In the genomic region with DNA sequence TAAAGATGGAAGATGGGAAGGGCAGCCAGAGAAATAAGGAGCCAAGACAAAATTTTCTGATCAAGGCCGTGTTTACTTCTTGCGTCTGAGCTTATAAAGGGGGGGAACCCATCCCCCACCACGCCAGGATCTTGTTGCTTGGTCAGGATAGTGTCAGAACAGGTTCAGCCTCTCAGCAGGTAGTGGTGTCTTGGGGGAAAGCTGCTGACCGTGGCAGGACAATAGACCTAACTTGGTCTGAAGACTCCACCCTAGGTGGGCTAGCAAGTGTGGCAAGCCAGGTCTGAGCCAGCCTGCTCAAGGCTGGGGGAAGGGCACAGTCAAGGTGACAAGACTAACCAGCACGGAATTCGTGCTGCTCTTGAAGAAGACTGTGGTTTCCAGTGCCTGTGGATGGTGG, we compare ENCODE assay signal across 29 mouse cellular contexts. TPM values are rescaled to one million over a fixed set of nuclear protein-coding genes. Genes with fewer than 3 reads are reported as not detected.
DNase-seq lines count a peak whose midpoint lies in the region; ATAC-seq and TF ChIP-seq lines count a peak whose summit lies in the region.
"Had no signal": no experiment of that assay in that cellular context is flagged by ENCODE, and none has a peak within 500 bp of the region (broad histone marks: within the 10 kb centered on the region; RNA-seq: fewer than 3 reads in every experiment).

No protein-coding gene starts in this region.

- H3K9me3 ChIP-seq in ES-Bruce4 (replicated peaks; ENCODE audit: control insufficient read depth, insufficient read depth, low read length, poor library complexity, severe bottlenecking) (0 out of 2 replicates have a peak, but pooled peaks cover 4% of the 10 kb centered on the region), ES-E14 (ENCODE audit: control insufficient read depth, insufficient read depth, low read depth, low read length) (no peaks in the 10 kb centered on the region)
- H3K9me3 ChIP-seq in intestine, postnatal 0 days (ENCODE audit: control insufficient read depth): no peaks in the 10 kb centered on the region
- H3K9me3 ChIP-seq: embryonic facial prominence, embryonic 12.5 days; embryonic facial prominence, embryonic 15.5 days; G1E; heart, embryonic 13.5 days; hindbrain, embryonic 12.5 days; hindbrain, embryonic 15.5 days had no signal

- H3K36me3 ChIP-seq in ES-Bruce4 (ENCODE audit: control insufficient read depth, insufficient read depth, low read length, poor library complexity, severe bottlenecking): peaks cover 6% of the 10 kb centered on the region; the same call in 1 of the 2 replicates
- peaks cover 6% of the 10 kb centered on the region; the same call in 1 of the 2 replicates for H3K36me3 ChIP-seq in ES-E14 (ENCODE audit: control insufficient read depth, insufficient read depth, low read length, poor library complexity, severe bottlenecking)
- H3K36me3 ChIP-seq in intestine, postnatal 0 days (ENCODE audit: control insufficient read depth, insufficient read depth): peaks cover 8% of the 10 kb centered on the region; the same call in 1 of the 2 replicates
- H3K36me3 ChIP-seq: hindbrain, embryonic 15.5 days had no signal

- in situ Hi-C loops in ES-E14 (cut with MboI; ENCODE audit: low sequenced_read_pairs in 2 of 2, unreplicated experiment in 2 of 2): no loop called here

- DNase-seq in ES-E14 (ENCODE audit: low read depth, low spot score) (no peak), ZHBTc4 (ENCODE audit: low read depth, low spot score) (peak; percentile 83), adipocyte (ENCODE audit: low spot score) (no peak)
- no peak for DNase-seq in adrenal gland, adult 8-10 months
- DNase-seq in testis, postnatal 14 days (ENCODE audit: low spot score): no peak
- DNase-seq: adrenal gland, adult 2 months; adrenal gland, postnatal 25 days; B cell, adult 2 months; cerebellum, adult 2 months; cerebellum, adult 9-11 months; cerebellum, postnatal 25 days; forebrain, postnatal 0 days; gastrocnemius, postnatal 25 days; heart, adult 18-20 months; heart, postnatal 14 days had no signal

- peaks cover 7% of the 10 kb centered on the region for H3K4me1 ChIP-seq in ES-Bruce4 (ENCODE audit: control insufficient read depth, insufficient read depth, low read length)
- peaks cover 0 to 9% of the 10 kb centered on the region in 2 experiments; a peak in 1 of 4 replicates for H3K4me1 ChIP-seq in ES-E14 (ENCODE audit: control insufficient read depth in 2 of 2, insufficient read depth in 2 of 2, low read length in 2 of 2, poor library complexity in 1 of 2)
- H3K4me1 ChIP-seq in intestine, postnatal 0 days (replicated peaks; ENCODE audit: control insufficient read depth, insufficient read depth, low read length): no peaks in the 10 kb centered on the region; the same call in 1 of the 2 replicates

- peak; percentile 29 for TF ChIP-seq POLR2A in ES-Bruce4 (IDR thresholded peaks at IDR 0.05; ENCODE audit: insufficient read depth, low read length)

- ATAC-seq in intestine, postnatal 0 days: no peak
- ATAC-seq: forebrain, embryonic 14.5 days; forebrain, postnatal 0 days had no signal

- peak; percentile 100 for TF ChIP-seq EP300 in ES-Bruce4 (IDR thresholded peaks at IDR 0.05; ENCODE audit: insufficient read depth, low read depth, low read length)

- H3K27ac ChIP-seq in ES-Bruce4 (ENCODE audit: insufficient read depth, low read length): peak overlapping the region; percentile 89
- peak overlapping the region; percentile 54; the same call in 1 of the 2 replicates for H3K27ac ChIP-seq in ES-E14 (ENCODE audit: insufficient read depth, low read depth, low read length, poor library complexity, severe bottlenecking)
- H3K27ac ChIP-seq in intestine, postnatal 0 days (ENCODE audit: low read depth, low read length): peak overlapping the region; percentile 76
- H3K27ac ChIP-seq: embryonic facial prominence, embryonic 12.5 days; embryonic facial prominence, embryonic 15.5 days; heart, embryonic 13.5 days; hindbrain, embryonic 12.5 days; hindbrain, embryonic 15.5 days had no signal

- no peak for TF ChIP-seq CTCF in ES-Bruce4 (IDR thresholded peaks at IDR 0.05; ENCODE audit: low read depth, low read length)
- TF ChIP-seq CTCF in intestine, postnatal 0 days (IDR thresholded peaks at IDR 0.05; ENCODE audit: low read depth): no peak

- WGBS in intestine, postnatal 0 days: 35% methylated on average over 6 of the region's 6 CpGs

- 0 out of 2 replicates have a peak overlapping the region, but pooled peaks have one; percentile 18 for H3K4me2 ChIP-seq in intestine, postnatal 0 days (replicated peaks; ENCODE audit: low read depth)
- H3K4me2 ChIP-seq: embryonic facial prominence, embryonic 12.5 days; embryonic facial prominence, embryonic 15.5 days; heart, embryonic 13.5 days; hindbrain, embryonic 12.5 days; hindbrain, embryonic 15.5 days had no signal

- H3K4me3 ChIP-seq in ES-Bruce4 (ENCODE audit: low read depth, low read length) (no peak overlapping the region), ES-E14 (ENCODE audit: insufficient read depth in 1 of 2, low read depth in 1 of 2, low read length in 2 of 2, poor library complexity in 1 of 2, severe bottlenecking in 1 of 2) (no peak overlapping the region)
- no peak overlapping the region for H3K4me3 ChIP-seq in intestine, postnatal 0 days (ENCODE audit: low read depth, low read length)
- H3K4me3 ChIP-seq: embryonic facial prominence, embryonic 12.5 days; embryonic facial prominence, embryonic 15.5 days; heart, embryonic 13.5 days; hindbrain, embryonic 12.5 days; hindbrain, embryonic 15.5 days had no signal

- no peak overlapping the region for H3K9ac ChIP-seq in ES-Bruce4 (ENCODE audit: low read depth, poor library complexity, severe bottlenecking)
- H3K9ac ChIP-seq in ES-E14 (ENCODE audit: insufficient read depth, low read depth, low read length, poor library complexity, severe bottlenecking): no peak overlapping the region
- no peak overlapping the region for H3K9ac ChIP-seq in intestine, postnatal 0 days (ENCODE audit: low read depth, low read length)
- H3K9ac ChIP-seq: embryonic facial prominence, embryonic 12.5 days; embryonic facial prominence, embryonic 15.5 days; forebrain, postnatal 0 days; heart, embryonic 13.5 days; hindbrain, embryonic 12.5 days; hindbrain, embryonic 15.5 days had no signal

- H3K27me3 ChIP-seq in ES-Bruce4 (ENCODE audit: control insufficient read depth, insufficient read depth, low read length, poor library complexity, severe bottlenecking): no peaks in the 10 kb centered on the region
- no peaks in the 10 kb centered on the region for H3K27me3 ChIP-seq in intestine, postnatal 0 days (replicated peaks; ENCODE audit: control insufficient read depth, insufficient read depth, low read length)
- H3K27me3 ChIP-seq: embryonic facial prominence, embryonic 15.5 days; hindbrain, embryonic 15.5 days had no signal

TF ChIP-seq in ES-E14, 5 proteins besides CTCF, POLR2A, EP300 and RAD21:
- no peak for TF ChIP-seq ZNF384 (IDR thresholded peaks at IDR 0.05; ENCODE audit: low read depth, low read length)
- TF ChIP-seq ZC3H11A (IDR thresholded peaks at IDR 0.05; ENCODE audit: borderline replicate concordance, low read depth, low read length): no peak
- no peak for TF ChIP-seq HCFC1 (IDR thresholded peaks at IDR 0.05; ENCODE audit: borderline replicate concordance, insufficient read depth, low read length)
- no peak for TF ChIP-seq CHD2 (IDR thresholded peaks at IDR 0.05; ENCODE audit: low read depth, low read length)
- TF ChIP-seq MAFK (IDR thresholded peaks at IDR 0.05; ENCODE audit: insufficient read depth, low read depth, low read length): no peak

RNA-seq across cellular contexts. Expression of gene Pigyl, which starts 4.7 kb away (rescaled TPM):
- polyA plus RNA-seq in ES-Bruce4 (2011; ENCODE audit: insufficient read depth, insufficient read length, low read depth, missing spikeins): 83.8 and 86.5 TPM in 2 replicates
- 27.3 and 34.7 TPM in 2 replicates for total RNA-seq in ES-E14 (2012; rRNA removed)
- 121 and 123 TPM in 2 replicates for polyA plus RNA-seq in intestine, postnatal 0 days (2015; fragmentation: Nextera tagmentation; extraction: Ambion mirVana)
- 10 to 100 TPM; 51.0 to 67.4 (median 59.4) TPM for total RNA-seq in adrenal gland, adult 8-10 months (2022)

RNA-seq across cellular contexts. Expression of gene Acp5, which starts 25.8 kb away (rescaled TPM):
- polyA plus RNA-seq in ES-Bruce4 (2011; ENCODE audit: insufficient read depth, insufficient read length, low read depth, missing spikeins): 6.1 and 7.6 TPM in 2 replicates
- 14.6 and 17.3 TPM in 2 replicates for total RNA-seq in ES-E14 (2012; rRNA removed)
- 175 and 178 TPM in 2 replicates for polyA plus RNA-seq in intestine, postnatal 0 days (2015; fragmentation: Nextera tagmentation; extraction: Ambion mirVana)
- total RNA-seq in adrenal gland, adult 8-10 months (2022): 10 to 100 TPM; 30.6 to 44.1 (median 36.6) TPM

RNA-seq across cellular contexts. Expression of gene Zfp872, which starts 26.6 kb away (rescaled TPM):
- 1.2 and 1.4 TPM in 2 replicates for polyA plus RNA-seq in ES-Bruce4 (2011; ENCODE audit: insufficient read depth, insufficient read length, low read depth, missing spikeins)
- total RNA-seq in ES-E14 (2012; rRNA removed): 0.22 TPM in 1 of 2 replicates, not detected in the other
- polyA plus RNA-seq in intestine, postnatal 0 days (2015; fragmentation: Nextera tagmentation; extraction: Ambion mirVana): 0.27 and 0.38 TPM in 2 replicates
- total RNA-seq in adrenal gland, adult 8-10 months (2022): 1 to 10 TPM; 3.0 to 7.2 (median 4.1) TPM
- total RNA-seq: CH12.LX; common myeloid progenitor, adult 5-6 weeks; gastrocnemius, adult 8-10 months; hematopoietic stem cell, adult 5-6 weeks had no signal
- polyA plus RNA-seq: G1E; kidney, adult 2 months had no signal

RNA-seq across cellular contexts. Expression of gene Elof1, which starts 44.3 kb away (rescaled TPM):
- 48.4 and 49.8 TPM in 2 replicates for polyA plus RNA-seq in ES-Bruce4 (2011; ENCODE audit: insufficient read depth, insufficient read length, low read depth, missing spikeins)
- total RNA-seq in ES-E14 (2012; rRNA removed): 72.0 and 85.3 TPM in 2 replicates
- 93.7 and 99.4 TPM in 2 replicates for polyA plus RNA-seq in intestine, postnatal 0 days (2015; fragmentation: Nextera tagmentation; extraction: Ambion mirVana)
- total RNA-seq in adrenal gland, adult 8-10 months (2022): 10 to 100 TPM; 71.9 to 83.9 (median 78.6) TPM
